Mouse (Mus musculus): ENCODE results near the gene Dchs2. TPM values are rescaled to one million over a fixed set of nuclear protein-coding genes. Genes with fewer than 3 reads are reported as not detected.
"Not testable (repeated sequence)": the region's sequence is repeated elsewhere in the genome, so short reads cannot be mapped to it uniquely, and the experiment has no call there.

Gene Dchs2
- total and polyA plus RNA-seq, 2 experiments from 2014 or later = 0.55 to 10.5 TPM

DNA sequence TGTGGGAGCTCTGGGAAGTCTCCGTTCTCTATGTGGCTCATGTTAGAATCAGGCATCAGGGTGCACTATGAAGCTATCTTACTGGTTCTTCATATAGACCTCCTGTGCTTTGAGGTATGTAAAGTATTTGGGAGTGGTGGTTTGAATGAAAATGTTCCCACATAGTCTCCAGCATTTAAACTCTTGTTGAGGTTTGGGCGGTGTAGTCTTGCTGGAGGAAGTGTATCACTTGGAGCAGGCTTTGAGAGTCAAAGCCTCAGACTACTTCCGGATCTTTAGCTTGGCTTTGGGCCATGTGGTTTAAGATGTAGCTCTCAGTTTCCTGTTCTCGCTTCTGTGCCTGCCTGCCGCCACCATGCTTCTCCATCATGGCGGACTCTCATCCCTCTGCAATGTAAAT, 25.5 kb upstream of the Dchs2 start:
- H3K9me3 ChIP-seq (ENCODE audit: low read length) = no peaks in the 10 kb centered on the region
- no peak overlapping the region for H3K4me3 ChIP-seq (ENCODE audit: low read length)
- no peaks in the 10 kb centered on the region for H3K36me3 ChIP-seq (ENCODE audit: insufficient read depth, low read length)
- H3K4me1 ChIP-seq (ENCODE audit: insufficient read depth, low read length) = peaks cover 6% of the 10 kb centered on the region
- no peak for TF ChIP-seq CTCF (IDR thresholded peaks at IDR 0.05; ENCODE audit: low read depth)
- DNase-seq (ENCODE audit: low spot score) = no peak
- H3K4me2 ChIP-seq (ENCODE audit: low read depth, low read length) = no peak overlapping the region
- no peaks in the 10 kb centered on the region for H3K27me3 ChIP-seq (ENCODE audit: insufficient read depth, low read length)
- no peak overlapping the region for H3K9ac ChIP-seq (replicated peaks; ENCODE audit: low read length)
- no peak overlapping the region for H3K27ac ChIP-seq
- no peak for ATAC-seq
- WGBS = 88% methylated on average over 6 of the region's 6 CpGs

DNA sequence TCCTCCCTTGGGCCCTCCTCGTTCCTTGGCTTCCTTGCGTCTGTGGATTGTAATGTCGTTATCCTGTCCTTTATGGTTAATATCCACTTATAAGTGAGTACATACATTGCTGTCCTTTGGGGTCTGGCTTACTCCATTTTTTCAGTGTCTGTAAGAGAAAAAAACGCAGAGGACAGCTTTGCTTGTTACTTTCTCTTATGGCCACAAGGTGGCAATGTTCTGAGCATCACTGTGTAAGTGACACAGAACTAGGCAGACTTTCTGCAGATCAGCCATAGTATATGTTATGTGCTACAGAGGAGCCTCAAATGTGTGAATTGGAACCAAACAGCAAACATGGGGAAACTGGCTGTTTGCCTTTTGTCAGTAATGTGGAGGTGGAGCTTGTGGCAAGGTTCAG, 17.6 kb upstream of the Dchs2 start:
- Histone ChIP-seq H3K36me3 (ENCODE audit: insufficient read depth, low read length) (no peaks in the 10 kb centered on the region), H3K4me2 (ENCODE audit: low read depth, low read length) (no peak overlapping the region), H3K4me3 (ENCODE audit: low read length) (no peak overlapping the region), H3K9me3 (ENCODE audit: low read length) (no peaks in the 10 kb centered on the region), H3K9ac (replicated peaks; ENCODE audit: low read length) (no peak overlapping the region), H3K27me3 (ENCODE audit: insufficient read depth, low read length) (no peaks in the 10 kb centered on the region), H3K27ac (no peak overlapping the region), H3K4me1 (ENCODE audit: insufficient read depth, low read length) (peaks cover 6% of the 10 kb centered on the region)
- WGBS = 26% methylated on average over 4 of the region's 4 CpGs
- peak; percentile 61 for ATAC-seq
- peak; percentile 86 for TF ChIP-seq CTCF (IDR thresholded peaks at IDR 0.05; ENCODE audit: low read depth)
- peak; percentile 81 for DNase-seq (ENCODE audit: low spot score)

DNA sequence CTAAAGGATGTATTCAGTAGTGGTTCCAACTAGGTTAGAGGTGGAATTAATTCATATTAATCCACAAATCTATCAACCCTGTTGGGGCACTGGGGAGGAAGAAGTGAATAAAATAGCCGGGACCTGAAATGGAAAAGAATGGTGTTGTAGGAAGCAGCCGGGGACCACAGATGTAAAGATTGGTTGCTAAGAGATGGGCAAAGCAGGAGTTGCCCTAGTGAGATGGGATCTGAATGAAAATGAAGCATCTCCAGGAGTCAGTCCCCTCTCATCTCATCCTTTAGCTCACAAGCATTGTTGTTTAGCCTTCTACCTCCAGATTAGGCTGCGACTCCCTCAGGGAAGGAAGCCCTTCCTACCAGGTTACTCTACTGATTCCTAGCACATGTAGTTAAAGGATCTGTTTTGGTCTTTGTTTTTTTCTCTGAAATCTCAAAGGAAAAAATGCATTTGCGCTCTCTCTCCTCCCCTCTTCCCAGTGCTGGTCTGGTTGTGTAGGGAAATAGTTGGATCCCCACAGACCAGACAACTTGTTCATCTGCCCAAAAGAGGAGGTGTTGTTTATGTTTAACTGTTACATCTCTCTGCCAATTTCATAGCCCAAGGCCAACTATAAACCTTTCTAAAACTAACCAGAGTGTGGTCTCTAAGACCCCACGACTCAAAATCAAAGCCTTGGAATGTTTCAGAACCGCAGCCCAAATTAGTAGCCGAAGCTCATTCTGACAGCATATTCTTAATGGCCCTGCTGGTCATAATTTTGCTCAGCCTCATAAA, 16.1 kb upstream of the Dchs2 start:
- TF ChIP-seq CTCF (IDR thresholded peaks at IDR 0.05; ENCODE audit: low read depth) = no peak
- Histone ChIP-seq H3K4me1 (ENCODE audit: insufficient read depth, low read length) (peaks cover 6% of the 10 kb centered on the region), H3K27me3 (ENCODE audit: insufficient read depth, low read length) (no peaks in the 10 kb centered on the region), H3K36me3 (ENCODE audit: insufficient read depth, low read length) (no peaks in the 10 kb centered on the region), H3K27ac (no peak overlapping the region), H3K9ac (replicated peaks; ENCODE audit: low read length) (no peak overlapping the region), H3K9me3 (ENCODE audit: low read length) (no peaks in the 10 kb centered on the region), H3K4me3 (ENCODE audit: low read length) (no peak overlapping the region), H3K4me2 (ENCODE audit: low read depth, low read length) (0 out of 2 replicates have a peak overlapping the region, but pooled peaks have one; percentile 25)
- WGBS = 33% methylated on average over 7 of the region's 7 CpGs
- ATAC-seq = no peak
- no peak for DNase-seq (ENCODE audit: low spot score)

DNA sequence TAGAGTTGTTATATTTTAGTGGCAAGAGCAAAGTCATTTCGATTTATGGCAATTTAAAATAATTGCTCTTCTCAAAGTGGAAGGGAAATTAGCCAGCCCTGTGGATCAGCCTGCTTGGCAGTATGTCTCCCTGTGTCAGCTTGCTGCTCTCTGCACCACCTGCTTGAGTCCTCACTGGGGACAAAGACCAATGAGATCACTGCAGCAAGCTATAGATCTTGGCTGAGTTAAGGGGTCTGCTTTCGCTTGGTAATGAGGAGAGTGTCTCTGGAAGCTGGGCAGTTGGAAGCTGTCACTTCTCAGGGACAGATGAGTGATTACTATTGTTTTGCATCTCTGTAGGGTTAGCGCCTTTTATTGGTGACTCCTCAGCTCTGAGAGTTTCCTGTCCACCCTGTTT, 14.9 kb upstream of the Dchs2 start:
- ATAC-seq (0 out of 2 replicates have a peak, but pooled peaks have one; percentile 58), DNase-seq (ENCODE audit: low spot score) (no peak)
- Histone ChIP-seq H3K9me3 (ENCODE audit: low read length) (no peaks in the 10 kb centered on the region), H3K36me3 (ENCODE audit: insufficient read depth, low read length) (no peaks in the 10 kb centered on the region), H3K9ac (replicated peaks; ENCODE audit: low read length) (no peak overlapping the region), H3K4me2 (ENCODE audit: low read depth, low read length) (0 out of 2 replicates have a peak overlapping the region, but pooled peaks have one; percentile 3), H3K27me3 (ENCODE audit: insufficient read depth, low read length) (no peaks in the 10 kb centered on the region), H3K27ac (no peak overlapping the region), H3K4me3 (ENCODE audit: low read length) (no peak overlapping the region), H3K4me1 (ENCODE audit: insufficient read depth, low read length) (peaks cover 6% of the 10 kb centered on the region)
- TF ChIP-seq CTCF (IDR thresholded peaks at IDR 0.05; ENCODE audit: low read depth) = no peak
- WGBS = 23% methylated on average over 3 of the region's 3 CpGs

DNA sequence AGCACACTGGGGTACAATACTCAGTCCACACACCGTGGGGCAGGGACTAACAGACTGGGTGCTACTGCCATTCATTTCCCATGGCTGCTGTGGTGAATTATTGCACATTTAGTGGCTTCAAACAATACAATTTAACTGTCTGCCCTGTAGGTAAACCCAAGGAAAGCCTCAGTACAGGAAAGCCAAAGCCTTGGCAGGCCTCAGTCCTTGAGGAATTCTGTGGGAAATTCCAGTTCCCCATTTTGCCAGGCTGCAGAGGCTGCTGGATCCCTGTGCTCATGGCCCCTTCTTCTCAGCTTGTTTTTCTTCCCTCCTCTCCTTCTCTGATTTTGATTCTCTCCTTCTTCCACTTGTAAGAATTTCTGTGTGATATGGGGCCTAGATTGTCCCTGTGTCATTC, 12.8 kb upstream of the Dchs2 start:
- Histone ChIP-seq H3K9ac (replicated peaks; ENCODE audit: low read length) (no peak overlapping the region), H3K27ac (no peak overlapping the region), H3K4me3 (ENCODE audit: low read length) (no peak overlapping the region), H3K4me2 (ENCODE audit: low read depth, low read length) (no peak overlapping the region), H3K36me3 (ENCODE audit: insufficient read depth, low read length) (no peaks in the 10 kb centered on the region), H3K9me3 (ENCODE audit: low read length) (no peaks in the 10 kb centered on the region), H3K4me1 (ENCODE audit: insufficient read depth, low read length) (peaks cover 6% of the 10 kb centered on the region), H3K27me3 (ENCODE audit: insufficient read depth, low read length) (no peaks in the 10 kb centered on the region)
- WGBS = 71% methylated on average over 1 of the region's 1 CpGs
- ATAC-seq = no peak
- DNase-seq (ENCODE audit: low spot score) = no peak
- TF ChIP-seq CTCF (IDR thresholded peaks at IDR 0.05; ENCODE audit: low read depth) = no peak

DNA sequence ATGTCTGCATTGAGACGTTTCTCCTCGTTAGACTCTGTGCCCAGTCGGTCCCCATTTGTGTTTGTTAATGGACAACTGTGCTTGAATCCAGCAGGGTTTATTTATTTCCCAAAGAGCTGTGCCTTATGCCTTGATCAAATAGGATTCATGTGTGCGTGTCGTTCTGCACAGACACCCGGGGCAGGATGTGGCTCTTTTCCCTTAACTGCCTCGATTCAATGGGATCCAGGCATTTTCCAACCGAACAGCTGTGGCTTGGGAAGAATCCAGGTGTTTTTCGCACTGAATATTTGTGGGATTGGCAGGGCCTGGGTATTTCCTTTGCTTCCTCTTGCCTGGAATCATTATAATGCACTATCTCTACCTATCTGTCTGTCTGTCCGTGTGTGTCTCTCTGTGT, 10.2 kb upstream of the Dchs2 start:
- ATAC-seq = no peak
- no peak overlapping the region for H3K4me3 ChIP-seq (ENCODE audit: low read length)
- no peaks in the 10 kb centered on the region for H3K36me3 ChIP-seq (ENCODE audit: insufficient read depth, low read length)
- no peaks in the 10 kb centered on the region for H3K9me3 ChIP-seq (ENCODE audit: low read length)
- H3K4me1 ChIP-seq (ENCODE audit: insufficient read depth, low read length) = no peaks in the 10 kb centered on the region; the same call in 1 of the 2 replicates
- H3K27ac ChIP-seq = no peak overlapping the region
- no peak for TF ChIP-seq CTCF (IDR thresholded peaks at IDR 0.05; ENCODE audit: low read depth)
- WGBS = 64% methylated on average over 10 of the region's 10 CpGs
- DNase-seq (ENCODE audit: low spot score) = no peak
- H3K4me2 ChIP-seq (ENCODE audit: low read depth, low read length) = no peak overlapping the region
- H3K9ac ChIP-seq (replicated peaks; ENCODE audit: low read length) = no peak overlapping the region
- no peaks in the 10 kb centered on the region for H3K27me3 ChIP-seq (ENCODE audit: insufficient read depth, low read length)

DNA sequence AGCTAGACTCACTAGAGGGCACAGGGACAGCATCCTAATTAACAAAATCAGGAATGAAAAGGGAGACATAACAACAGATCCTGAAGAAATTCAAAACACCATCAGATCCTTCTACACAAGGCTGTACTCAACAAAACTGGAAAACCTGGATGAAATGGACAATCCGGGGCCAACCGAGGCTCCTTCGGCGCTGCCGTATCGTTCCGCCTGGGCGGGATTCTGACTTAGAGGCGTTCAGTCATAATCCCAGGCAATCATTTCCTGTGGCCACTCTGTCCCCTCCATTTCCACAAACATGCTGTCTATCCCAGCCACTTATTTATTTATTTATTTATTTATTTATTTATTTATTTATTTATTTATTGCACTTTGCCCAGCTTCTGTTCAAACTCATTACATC, 3.8 kb upstream of the Dchs2 start:
- H3K27me3 ChIP-seq (ENCODE audit: insufficient read depth, low read length); H3K4me1 ChIP-seq (ENCODE audit: insufficient read depth, low read length); H3K9ac ChIP-seq (replicated peaks; ENCODE audit: low read length); H3K4me2 ChIP-seq (ENCODE audit: low read depth, low read length); H3K27ac ChIP-seq; H3K36me3 ChIP-seq (ENCODE audit: insufficient read depth, low read length); H3K9me3 ChIP-seq (ENCODE audit: low read length); DNase-seq (ENCODE audit: low spot score); H3K4me3 ChIP-seq (ENCODE audit: low read length); ATAC-seq: not testable (repeated sequence)
- WGBS = 97% methylated on average over 9 of the region's 9 CpGs
